Comparison of ENCODE assay signal across 1 mouse cellular context in the genomic region with DNA sequence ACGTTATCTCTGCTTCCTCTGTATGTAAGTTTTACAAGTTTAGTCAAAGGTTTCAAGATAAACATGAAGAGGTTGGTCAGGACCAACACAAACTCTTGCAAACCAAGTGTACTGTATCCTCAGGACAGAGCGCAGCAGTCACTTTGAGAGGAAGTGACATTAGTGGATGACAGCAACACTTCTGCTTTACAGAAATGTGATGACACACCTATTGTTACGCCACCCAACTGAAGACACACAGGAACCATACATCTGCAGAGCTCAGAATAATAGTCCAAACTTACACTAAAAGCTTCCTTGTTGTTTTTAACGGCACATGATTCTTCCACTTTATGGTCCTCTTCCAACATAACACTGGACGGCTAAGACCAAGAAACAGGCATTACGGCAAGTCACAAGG.
TF ChIP-seq lines count a peak whose summit lies in the region.

No protein-coding gene starts in this region.

TF ChIP-seq in MEL, 35 proteins besides CTCF, POLR2A, EP300 and RAD21:
- TF ChIP-seq RCOR1 (IDR thresholded peaks at IDR 0.05; ENCODE audit: low read depth, low read length) (no peak), TAL1 (IDR thresholded peaks at IDR 0.05; ENCODE audit: low read length) (no peak), ZKSCAN1 (IDR thresholded peaks at IDR 0.05; ENCODE audit: low read depth, low read length) (no peak), ETS1 (IDR thresholded peaks at IDR 0.05; ENCODE audit: low read depth, low read length) (0 out of 2 replicates have a peak, but pooled peaks have one; percentile 11), MAZ (IDR thresholded peaks at IDR 0.05; ENCODE audit: low read depth, low read length) (no peak)
